Mouse (Mus musculus) ES-Bruce4 (cell line): ENCODE results near the gene Fxn.

Experiments
- CTCF ChIP-seq: IDR thresholded peaks from one replicate; pipeline ENCODE4 v1.8.1; 2011; ENCODE audit warnings: low read depth, low read length
- EP300 ChIP-seq: IDR thresholded peaks from 2 replicates; pipeline ENCODE4 v1.6.1; 2011; ENCODE audit warnings: low read depth, low read length; ENCODE audit not compliant: insufficient read depth
- POLR2A ChIP-seq: IDR thresholded peaks from one replicate; pipeline ENCODE4 v1.8.1; 2011; ENCODE audit warnings: low read length; ENCODE audit not compliant: insufficient read depth

DNA sequence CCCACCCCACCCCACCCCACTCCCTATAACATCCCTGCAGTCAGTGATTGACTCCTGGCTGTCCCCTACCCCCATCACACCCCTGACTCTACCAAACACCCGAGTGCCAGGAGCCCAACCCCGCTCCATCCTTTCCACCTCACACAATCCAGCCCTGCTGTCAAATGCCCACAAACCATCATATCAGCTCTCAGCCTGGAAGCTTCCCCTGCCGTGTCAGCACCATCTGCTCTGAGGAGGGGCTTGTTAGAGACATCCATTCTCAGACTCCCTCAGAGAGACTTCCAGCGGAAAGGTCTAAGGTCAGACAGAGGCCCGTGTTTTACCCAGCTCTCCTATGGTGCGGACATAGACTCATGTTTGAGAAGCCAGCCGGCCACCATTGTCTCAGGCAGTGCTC is 67.1 kb downstream of the Fxn start:
- no peak for TF ChIP-seq POLR2A
- no peak for TF ChIP-seq CTCF
- no peak for TF ChIP-seq EP300
